Mouse (Mus musculus): ENCODE data around the gene Matk. TPM values are rescaled to one million over a fixed set of nuclear protein-coding genes. Genes with fewer than 3 reads are reported as not detected.
"Not testable (repeated sequence)": the region's sequence is repeated elsewhere in the genome, so short reads cannot be mapped to it uniquely, and the experiment has no call there.

Gene Matk
- polyA plus RNA-seq (2012), result 0.07 and 0.15 TPM in 2 replicates

GRCm38 (mm10) chr10:81252424-81253419 lies at the start of gene Matk:
TSS of gene Matk (plus strand) at chr10:81252935.
- Histone ChIP-seq H3K4me3 (replicated peaks) (no peak within 1 kb of the TSS), H3K36me3 (ENCODE audit: control insufficient read depth) (no peaks in the 10 kb centered on the region), H3K9me3 (ENCODE audit: control insufficient read depth, low read length) (no peaks in the 10 kb centered on the region), H3K4me1 (ENCODE audit: control insufficient read depth) (peaks cover 2% of the 10 kb centered on the region; the same call in 1 of the 2 replicates), H3K27me3 (ENCODE audit: control insufficient read depth) (peaks cover 58% of the 10 kb centered on the region)
- TF ChIP-seq TAL1 (IDR thresholded peaks at IDR 0.05; ENCODE audit: low read length) (no peak), GATA1 (IDR thresholded peaks at IDR 0.05; ENCODE audit: low read length) (no peak)

GRCm38 (mm10) chr10:81202978-81203720 lies 49.6 kb upstream of the Matk start:
- Histone ChIP-seq H3K9me3 (ENCODE audit: control insufficient read depth, low read length) (no peaks in the 10 kb centered on the region), H3K4me3 (replicated peaks) (no peak overlapping the region), H3K36me3 (ENCODE audit: control insufficient read depth) (no peaks in the 10 kb centered on the region), H3K4me1 (ENCODE audit: control insufficient read depth) (peaks cover 24% of the 10 kb centered on the region), H3K27me3 (ENCODE audit: control insufficient read depth) (peaks cover 23% of the 10 kb centered on the region)
- no peak for TF ChIP-seq GATA1 (IDR thresholded peaks at IDR 0.05; ENCODE audit: low read length)
- TF ChIP-seq TAL1 (IDR thresholded peaks at IDR 0.05; ENCODE audit: low read length), result no peak

- Histone ChIP-seq H3K36me3 (ENCODE audit: control insufficient read depth) (no peaks in the 10 kb centered on the region), H3K9me3 (ENCODE audit: control insufficient read depth, low read length) (no peaks in the 10 kb centered on the region), H3K4me3 (replicated peaks) (no peak overlapping the region), H3K27me3 (ENCODE audit: control insufficient read depth) (peaks cover 18% of the 10 kb centered on the region), H3K4me1 (ENCODE audit: control insufficient read depth) (peaks cover 24% of the 10 kb centered on the region)
- TF ChIP-seq TAL1 (IDR thresholded peaks at IDR 0.05; ENCODE audit: low read length), result no peak
- TF ChIP-seq GATA1 (IDR thresholded peaks at IDR 0.05; ENCODE audit: low read length), result no peak
Measured at GRCm38 (mm10) chr10:81204137-81204536, 48.6 kb upstream of the Matk start.

GRCm38 (mm10) chr10:81210154-81210553 lies 42.6 kb upstream of the Matk start:
- H3K4me1 ChIP-seq (ENCODE audit: control insufficient read depth), result no peaks in the 10 kb centered on the region
- TF ChIP-seq GATA1 (IDR thresholded peaks at IDR 0.05; ENCODE audit: low read length), result no peak
- no peak for TF ChIP-seq TAL1 (IDR thresholded peaks at IDR 0.05; ENCODE audit: low read length)
- peaks cover 21% of the 10 kb centered on the region for H3K27me3 ChIP-seq (ENCODE audit: control insufficient read depth)
- H3K36me3 ChIP-seq (ENCODE audit: control insufficient read depth), result no peaks in the 10 kb centered on the region
- no peak overlapping the region for H3K4me3 ChIP-seq (replicated peaks)
- H3K9me3 ChIP-seq (ENCODE audit: control insufficient read depth, low read length), result peaks cover 13% of the 10 kb centered on the region

GRCm38 (mm10) chr10:81216260-81216659 lies 36.5 kb upstream of the Matk start:
- Histone ChIP-seq H3K36me3 (ENCODE audit: control insufficient read depth) (no peaks in the 10 kb centered on the region), H3K9me3 (ENCODE audit: control insufficient read depth, low read length) (peaks cover 6% of the 10 kb centered on the region), H3K27me3 (ENCODE audit: control insufficient read depth) (peaks cover 14% of the 10 kb centered on the region), H3K4me3 (replicated peaks) (no peak overlapping the region), H3K4me1 (ENCODE audit: control insufficient read depth) (no peaks in the 10 kb centered on the region; the same call in 1 of the 2 replicates)
- TF ChIP-seq GATA1 (IDR thresholded peaks at IDR 0.05; ENCODE audit: low read length), result no peak
- no peak for TF ChIP-seq TAL1 (IDR thresholded peaks at IDR 0.05; ENCODE audit: low read length)

- Histone ChIP-seq H3K4me3 (replicated peaks) (no peak overlapping the region), H3K36me3 (ENCODE audit: control insufficient read depth) (no peaks in the 10 kb centered on the region)
Measured at GRCm38 (mm10) chr10:81216810-81217209, 35.9 kb upstream of the Matk start.

GRCm38 (mm10) chr10:81217267-81217666 lies 35.5 kb upstream of the Matk start:
- not testable (repeated sequence) for H3K36me3 ChIP-seq (ENCODE audit: control insufficient read depth); H3K9me3 ChIP-seq (ENCODE audit: control insufficient read depth, low read length); H3K4me3 ChIP-seq (replicated peaks); H3K4me1 ChIP-seq (ENCODE audit: control insufficient read depth)
- H3K27me3 ChIP-seq (ENCODE audit: control insufficient read depth), result peaks cover 14% of the 10 kb centered on the region

More at GRCm38 (mm10) chr10:81216810-81217209, 35.9 kb upstream of the Matk start:
- H3K27me3 ChIP-seq (ENCODE audit: control insufficient read depth), result peaks cover 14% of the 10 kb centered on the region
- H3K4me1 ChIP-seq (ENCODE audit: control insufficient read depth), result no peaks in the 10 kb centered on the region; the same call in 1 of the 2 replicates
- no peak for TF ChIP-seq GATA1 (IDR thresholded peaks at IDR 0.05; ENCODE audit: low read length)
- no peak for TF ChIP-seq TAL1 (IDR thresholded peaks at IDR 0.05; ENCODE audit: low read length)
- H3K9me3 ChIP-seq (ENCODE audit: control insufficient read depth, low read length), result peaks cover 4% of the 10 kb centered on the region

- H3K4me3 ChIP-seq (replicated peaks), result no peak overlapping the region
- H3K4me1 ChIP-seq (ENCODE audit: control insufficient read depth), result no peaks in the 10 kb centered on the region; the same call in 1 of the 2 replicates
- no peaks in the 10 kb centered on the region for H3K9me3 ChIP-seq (ENCODE audit: control insufficient read depth, low read length)
- H3K36me3 ChIP-seq (ENCODE audit: control insufficient read depth), result no peaks in the 10 kb centered on the region
- H3K27me3 ChIP-seq (ENCODE audit: control insufficient read depth), result peaks cover 12% of the 10 kb centered on the region
- TF ChIP-seq TAL1 (IDR thresholded peaks at IDR 0.05; ENCODE audit: low read length) (no peak), GATA1 (IDR thresholded peaks at IDR 0.05; ENCODE audit: low read length) (no peak)
Measured at GRCm38 (mm10) chr10:81217964-81218363, 34.8 kb upstream of the Matk start.

Data from erythroblast, embryonic 14.5 days (primary cell).